Mouse (Mus musculus): ENCODE data around the gene Ebpl.
A peak's percentile ranks its signal among the peaks of the same experiment; 100 is the strongest.

Gene Ebpl

DNA sequence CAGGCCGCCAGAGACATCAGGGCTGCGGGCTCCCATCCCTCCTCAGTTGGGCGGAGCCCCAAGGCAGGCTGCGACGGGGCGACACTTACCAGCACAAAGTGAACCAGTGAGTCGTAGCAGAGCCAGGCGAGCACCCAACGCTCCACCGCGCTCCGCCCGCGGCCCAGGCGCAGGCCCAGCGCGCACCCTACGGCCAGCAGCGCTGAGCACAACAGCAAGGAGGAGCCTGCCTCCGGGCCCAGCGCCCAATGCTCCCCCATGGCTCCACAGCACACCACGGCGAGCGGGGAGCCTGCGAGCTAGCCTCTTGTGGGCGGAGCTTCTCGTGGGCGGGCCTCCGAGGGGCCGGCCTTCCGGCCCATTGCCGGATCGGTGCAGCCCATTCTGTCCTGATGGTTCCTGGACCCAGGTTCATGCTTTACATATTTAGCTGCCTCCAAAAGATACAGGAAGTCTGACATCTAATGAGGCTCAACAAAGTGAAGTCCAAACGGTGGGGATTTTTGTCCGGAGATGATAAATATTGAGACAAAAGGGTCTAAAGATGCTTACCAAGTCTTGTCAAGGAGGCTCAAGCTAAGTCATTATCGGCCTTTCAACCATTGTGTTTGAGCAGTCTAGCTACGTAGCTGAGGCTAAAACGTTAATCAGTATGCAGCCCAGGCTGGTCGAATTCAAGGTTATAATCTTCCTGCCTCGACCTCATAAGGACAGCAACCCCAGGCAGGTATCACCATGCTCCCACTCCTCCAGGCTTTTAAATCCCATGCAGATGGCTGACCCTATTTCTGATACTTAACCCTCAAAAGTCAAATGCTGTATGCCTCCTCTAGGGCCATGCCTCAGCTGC is at the start of gene Ebpl:
Gene Ebpl, minus strand, starts transcription at position 309 of the 850 bp plus-strand sequence.
- peak; percentile 90 to 93 for DNase-seq (ENCODE audit: low spot score in 2 of 2)

DNA sequence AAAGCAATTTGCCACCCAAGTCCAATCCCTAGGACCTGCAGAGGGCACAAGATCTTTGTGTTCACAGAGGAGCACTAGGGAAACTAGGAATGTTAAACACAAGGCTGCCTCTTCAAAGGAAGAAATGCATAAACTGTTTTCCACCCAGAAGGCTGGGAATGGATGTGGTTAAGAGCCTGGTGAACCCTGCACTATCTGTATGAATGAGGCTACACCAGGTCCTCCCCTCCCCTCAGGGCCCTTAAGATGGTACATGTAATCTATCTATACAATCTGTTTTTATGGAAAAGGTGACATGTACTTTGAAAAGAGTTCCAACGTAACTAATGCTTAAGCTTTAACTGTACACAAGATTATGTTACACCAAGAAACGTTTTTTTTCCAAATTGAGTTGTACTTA is 49.8 kb upstream of the Ebpl start:
- no peak for DNase-seq (ENCODE audit: low spot score in 2 of 2)

DNA sequence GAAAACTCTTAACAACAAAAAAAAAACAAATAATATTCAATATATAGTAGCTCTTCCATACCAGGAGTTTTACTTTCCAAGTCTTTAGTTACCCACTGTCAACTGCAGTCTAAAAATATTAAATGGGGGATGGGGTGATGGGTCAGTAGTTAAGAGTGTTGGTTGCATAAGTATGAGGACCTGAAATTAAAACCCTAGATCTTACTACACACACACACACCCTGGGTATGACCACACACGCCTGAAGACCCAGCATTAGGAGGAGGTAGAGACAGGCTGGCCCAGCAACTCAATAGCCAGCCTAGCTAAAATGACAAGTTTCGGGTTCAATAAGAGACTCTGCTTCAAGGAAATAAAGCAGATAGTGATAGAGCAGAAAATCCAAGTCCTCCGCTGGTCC is 46.8 kb upstream of the Ebpl start:
- no peak for DNase-seq (ENCODE audit: low spot score in 2 of 2)

DNA sequence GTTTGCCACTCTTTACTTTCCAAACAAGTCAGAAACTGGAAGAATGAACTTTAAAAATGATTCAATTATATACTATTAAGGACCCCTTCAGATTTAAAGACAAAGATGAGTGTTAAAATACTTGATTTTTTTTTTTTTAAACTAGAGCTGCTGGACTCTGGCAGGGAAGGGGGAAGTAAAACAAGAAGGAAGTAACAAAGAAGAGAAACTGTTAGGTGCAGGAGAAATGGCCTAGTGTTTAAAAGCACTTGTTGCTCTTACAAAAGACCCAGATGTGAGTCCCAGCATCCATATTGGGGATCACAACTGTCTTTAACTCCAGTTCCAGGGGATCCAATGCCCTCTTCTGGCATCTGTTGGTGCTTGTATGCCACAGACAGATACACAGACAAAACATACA is 45.5 kb upstream of the Ebpl start:
- DNase-seq (ENCODE audit: low spot score in 2 of 2): no peak

DNA sequence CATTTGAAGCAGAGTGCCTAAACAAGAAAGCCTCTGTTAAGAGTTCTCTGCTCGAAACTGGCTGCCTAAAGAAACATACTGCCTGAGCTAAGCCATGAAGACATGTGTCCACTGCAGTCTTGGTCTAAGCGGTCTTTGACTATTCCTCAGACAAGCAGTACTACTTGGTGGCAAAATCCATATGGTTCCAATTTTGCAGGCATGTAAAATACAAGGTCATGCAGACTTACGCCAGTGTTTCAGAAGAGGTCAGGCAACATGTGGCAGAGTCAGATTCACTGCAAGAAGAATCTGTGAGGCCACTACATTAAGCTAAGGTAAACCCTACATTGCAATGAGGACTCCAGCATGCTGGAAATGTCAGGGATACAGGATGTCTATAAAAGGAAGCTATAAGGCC is 44.7 kb upstream of the Ebpl start:
- no peak for DNase-seq (ENCODE audit: low spot score in 2 of 2)

DNA sequence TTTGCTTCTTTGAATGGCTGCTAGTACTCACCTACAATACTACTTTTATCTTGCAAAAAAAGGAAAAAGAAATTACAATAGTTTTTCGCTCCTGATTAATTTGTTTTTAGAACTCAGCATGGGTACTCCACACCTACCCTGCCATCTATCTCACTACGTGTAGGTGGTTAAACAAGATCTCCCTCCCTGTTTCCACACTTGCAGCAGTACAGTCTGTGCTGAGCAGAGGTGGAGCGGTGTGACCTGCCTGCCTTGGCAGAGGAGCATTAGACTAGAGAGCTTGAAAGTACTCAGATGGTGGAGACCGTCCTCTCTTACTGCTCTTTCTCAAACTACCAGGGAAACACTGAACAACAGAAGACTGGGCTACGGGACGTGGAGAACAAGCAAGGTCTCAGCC is 34.5 kb upstream of the Ebpl start:
- no peak for DNase-seq (ENCODE audit: low spot score in 2 of 2)

DNA sequence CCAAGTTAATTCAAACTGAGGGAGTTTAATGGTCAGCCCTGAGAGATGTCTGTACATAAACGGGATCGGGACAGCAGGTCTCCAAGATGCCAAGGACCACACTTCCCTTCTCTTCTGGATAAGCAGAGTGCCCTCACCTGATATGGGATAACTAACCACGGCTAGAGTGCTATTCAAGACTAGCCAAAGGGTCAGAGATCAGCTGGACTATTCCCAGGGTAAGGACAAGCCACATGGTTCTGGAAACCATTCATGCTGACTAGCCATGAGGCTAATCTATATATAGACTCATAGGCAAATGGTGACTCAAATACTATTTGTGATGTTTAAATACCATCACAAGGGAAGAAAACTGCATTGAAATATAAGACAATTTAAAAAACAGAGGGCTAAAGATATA is 30.3 kb upstream of the Ebpl start:
- no peak for DNase-seq (ENCODE audit: low spot score in 2 of 2)

DNA sequence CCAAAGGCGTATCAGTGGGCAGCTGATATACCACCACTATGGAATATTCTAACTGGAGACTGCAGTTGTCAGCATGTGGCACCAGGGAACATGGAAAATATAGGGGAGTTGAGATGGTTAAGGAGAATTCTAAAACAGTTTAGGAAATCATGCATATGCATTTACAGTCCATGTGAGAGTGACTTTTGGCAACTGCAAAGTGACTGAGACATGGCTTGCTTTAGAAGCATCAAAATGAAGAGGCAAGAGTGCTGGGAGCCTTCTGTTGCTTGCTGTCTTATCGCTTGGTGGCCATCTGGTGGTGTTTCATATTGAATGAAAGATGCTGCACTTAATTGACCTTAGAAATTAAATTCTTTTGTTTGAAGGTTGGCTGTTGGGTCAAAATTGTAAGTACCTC is 7.1 kb upstream of the Ebpl start:
- DNase-seq (ENCODE audit: low spot score in 2 of 2): peak in 1 of 2 experiments; percentile 53

DNA sequence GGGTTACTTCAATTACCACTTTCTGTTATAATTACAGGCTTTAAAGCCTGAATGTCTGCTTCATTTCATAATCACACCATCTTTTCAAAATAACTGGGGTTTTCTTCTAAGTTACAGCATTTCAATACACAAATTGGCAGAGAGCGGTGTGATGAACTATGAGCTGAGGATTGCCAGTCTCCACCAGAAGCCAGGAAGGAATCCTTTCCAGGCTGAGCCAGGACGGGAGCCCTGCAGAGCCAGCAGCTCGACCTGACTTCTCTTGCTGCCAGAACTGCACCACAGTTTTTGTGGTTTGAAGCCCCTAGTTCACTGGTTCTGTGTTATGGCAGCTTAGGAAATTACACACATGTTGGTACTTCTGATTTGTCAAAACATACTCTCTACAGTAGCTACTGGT is 4.4 kb upstream of the Ebpl start:
- no peak for DNase-seq (ENCODE audit: low spot score in 2 of 2)

DNA sequence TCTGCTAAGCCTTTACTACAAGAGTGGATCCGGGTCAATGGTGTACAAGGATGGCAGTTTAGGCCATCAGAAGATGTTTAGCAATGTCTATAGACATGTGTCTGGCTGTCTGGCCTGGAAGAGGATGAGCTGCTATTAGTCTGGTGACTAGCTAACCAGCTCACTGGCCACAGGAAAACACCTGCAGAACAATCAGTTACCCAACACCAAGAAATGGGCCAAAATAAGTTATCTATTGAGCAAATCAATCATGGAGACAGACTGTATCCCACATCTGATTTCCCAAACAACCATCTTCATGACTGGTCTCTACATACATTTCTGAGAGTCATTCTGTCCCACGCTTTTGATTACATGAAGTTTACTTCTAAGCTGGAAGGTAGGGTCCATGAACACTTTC is 3.5 kb upstream of the Ebpl start:
- no peak for DNase-seq (ENCODE audit: low spot score in 2 of 2)

DNA sequence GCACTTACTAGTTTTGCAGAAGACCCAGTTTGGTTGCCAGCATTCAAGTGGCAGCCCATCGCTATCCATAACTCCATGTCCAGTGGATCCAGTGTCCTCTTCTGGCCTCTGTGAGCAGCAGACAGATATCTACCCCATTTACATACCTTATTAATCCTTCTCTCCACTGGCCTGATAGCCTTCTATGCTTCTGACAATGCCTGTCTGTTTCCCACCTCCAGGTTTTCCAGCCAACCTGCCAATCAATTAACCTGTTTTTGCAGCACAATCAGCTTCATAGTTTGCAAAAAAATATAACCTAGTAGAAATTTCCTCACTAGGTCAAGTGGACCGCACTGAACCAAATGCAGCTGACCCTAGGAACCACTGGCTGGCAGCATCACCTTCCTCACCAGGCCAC is 2.0 kb upstream of the Ebpl start:
- DNase-seq (ENCODE audit: low spot score in 2 of 2): no peak

DNA sequence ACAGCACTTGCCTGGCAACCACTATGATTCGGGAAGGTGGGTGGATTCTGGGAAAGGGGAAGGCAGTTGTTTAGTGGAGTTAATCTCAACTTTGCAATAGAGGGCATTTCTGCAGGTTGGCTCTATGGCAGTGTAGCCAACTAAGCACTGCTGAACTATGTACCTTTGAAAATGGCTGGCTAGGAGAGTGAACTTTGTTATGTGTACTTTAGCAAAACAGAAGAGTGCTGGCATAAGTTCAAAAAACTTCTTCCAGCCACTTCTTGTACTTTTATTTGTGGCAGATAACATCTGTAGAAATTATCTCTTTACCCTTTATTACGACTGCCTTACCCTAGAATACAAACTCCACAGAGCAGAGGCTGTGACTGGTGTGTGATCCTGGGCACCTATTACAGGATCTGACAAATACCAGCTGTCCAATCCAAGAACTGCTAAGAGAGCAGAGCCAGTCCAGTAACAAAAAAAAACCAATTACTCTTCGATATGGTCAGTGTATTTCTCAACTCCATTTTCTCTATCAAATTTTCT is 807 bp upstream of the Ebpl start:
- no peak for DNase-seq (ENCODE audit: low spot score in 2 of 2)

DNA sequence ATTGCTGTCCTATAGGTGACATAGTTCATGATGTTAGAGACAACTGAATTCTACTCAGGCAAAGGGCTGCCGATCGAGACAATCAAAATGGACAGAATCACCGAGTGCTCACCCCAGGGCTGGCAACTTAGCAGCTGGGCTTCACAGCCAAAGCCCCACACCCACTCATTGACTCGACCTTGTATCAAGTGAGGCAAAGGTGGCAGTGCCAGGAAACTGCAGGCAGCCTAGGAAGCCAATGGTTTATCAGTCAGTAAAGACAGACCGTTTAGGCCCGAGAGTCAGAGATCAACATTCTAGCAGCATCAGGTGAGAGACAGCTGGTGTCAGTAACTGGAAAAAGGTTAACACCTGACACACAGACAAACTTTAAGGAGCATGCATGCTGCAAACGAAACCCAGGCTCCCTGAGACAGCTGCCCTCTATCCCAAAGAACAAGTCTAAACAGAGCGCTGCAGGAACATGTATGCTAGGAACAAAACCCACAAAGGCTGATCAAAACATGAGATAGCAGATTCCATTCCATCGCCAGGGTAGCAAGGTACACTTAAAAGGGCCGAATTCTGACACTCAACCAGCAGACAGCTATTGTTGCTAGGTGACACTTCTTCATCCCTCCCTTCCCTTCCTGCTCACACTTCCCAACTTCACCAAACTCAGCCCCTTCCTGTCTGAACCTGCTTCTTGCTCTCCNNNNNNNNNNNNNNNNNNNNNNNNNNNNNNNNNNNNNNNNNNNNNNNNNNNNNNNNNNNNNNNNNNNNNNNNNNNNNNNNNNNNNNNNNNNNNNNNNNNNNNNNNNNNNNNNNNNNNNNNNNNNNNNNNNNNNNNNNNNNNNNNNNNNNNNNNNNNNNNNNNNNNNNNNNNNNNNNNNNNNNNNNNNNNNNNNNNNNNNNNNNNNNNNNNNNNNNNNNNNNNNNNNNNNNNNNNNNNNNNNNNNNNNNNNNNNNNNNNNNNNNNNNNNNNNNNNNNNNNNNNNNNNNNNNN is 5.7 kb downstream of the Ebpl start:
- DNase-seq (ENCODE audit: low spot score in 2 of 2): no peak

DNA sequence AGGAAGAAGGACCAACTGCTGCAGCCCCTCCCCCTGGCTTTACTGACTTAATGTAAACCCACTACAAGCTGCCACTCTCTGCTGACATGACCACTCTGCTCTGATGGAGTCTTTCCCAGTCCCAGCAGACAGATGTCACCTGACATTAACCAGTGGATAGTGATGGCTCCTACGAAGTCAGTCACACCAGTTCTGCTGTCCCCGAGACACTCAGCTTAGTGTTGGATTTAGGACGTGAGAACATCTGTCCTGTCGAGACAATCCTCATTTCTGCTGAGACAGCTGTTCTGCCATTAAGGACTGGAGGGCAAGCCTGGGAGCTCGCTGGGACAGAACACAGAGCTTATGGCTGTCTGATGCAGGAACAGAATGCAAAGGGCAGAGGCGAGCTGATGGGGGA is 9.4 kb downstream of the Ebpl start:
- no peak for DNase-seq (ENCODE audit: low spot score in 2 of 2)

DNA sequence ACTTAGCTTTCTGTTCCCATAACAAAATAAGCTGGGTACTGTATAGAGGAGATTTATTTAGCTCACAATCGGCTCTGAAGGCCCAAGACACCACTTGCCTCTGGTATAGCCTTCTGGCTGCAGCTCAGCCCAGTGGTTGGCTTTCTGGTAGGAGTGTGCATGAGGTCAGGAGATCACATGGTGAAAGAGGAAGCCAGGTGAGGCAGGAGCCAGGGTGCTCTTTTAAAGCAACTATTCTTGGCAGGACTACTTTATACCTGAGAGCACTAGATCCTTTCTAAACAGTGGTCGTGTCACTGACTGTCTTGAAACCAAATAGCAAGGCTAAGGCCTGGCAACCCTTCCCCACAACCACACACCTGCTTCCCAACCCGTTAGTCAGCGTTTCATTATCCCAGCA is 10.4 kb downstream of the Ebpl start:
- DNase-seq (ENCODE audit: low spot score in 2 of 2): no peak

DNA sequence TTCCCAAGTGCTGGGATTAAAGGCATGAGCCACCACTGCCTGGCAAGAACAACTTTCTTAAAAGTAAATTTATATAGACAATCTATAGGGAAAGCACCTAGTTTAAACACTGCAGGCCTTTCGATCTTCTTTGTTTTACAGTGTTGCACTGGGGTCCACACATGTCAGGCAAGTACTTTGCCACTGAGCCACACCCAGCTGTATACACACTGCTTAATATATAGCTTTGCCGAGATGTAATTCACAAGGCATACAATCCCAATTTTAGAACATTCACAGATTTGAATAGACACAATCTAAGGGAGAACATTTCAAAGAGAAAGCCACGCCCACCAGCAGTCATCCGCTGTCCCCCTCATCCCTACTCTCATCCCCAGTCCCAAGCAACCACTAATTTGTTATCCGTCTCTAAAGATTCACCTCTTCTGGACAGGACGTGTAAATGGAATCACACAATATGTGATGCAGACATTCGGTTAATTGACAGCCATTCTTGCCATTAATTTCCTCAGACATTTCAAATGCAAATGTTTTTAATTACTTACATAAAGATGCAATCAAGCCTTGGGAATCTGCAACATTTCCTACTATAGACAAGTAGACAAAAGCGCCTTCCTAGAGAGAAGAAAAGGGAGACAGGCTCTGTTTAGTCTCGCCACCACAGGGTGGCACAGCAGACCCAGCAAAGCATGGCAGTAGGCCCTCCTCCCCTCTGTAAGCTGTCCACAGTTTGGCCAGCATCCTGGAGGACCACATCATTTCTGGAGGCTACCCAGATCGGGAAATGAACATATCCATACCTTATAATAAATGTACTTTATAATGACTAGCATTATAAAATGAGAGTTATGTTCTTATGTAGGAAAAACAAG is 13.2 kb downstream of the Ebpl start:
- peak; percentile 35 to 40 for DNase-seq (ENCODE audit: low spot score in 2 of 2)

DNA sequence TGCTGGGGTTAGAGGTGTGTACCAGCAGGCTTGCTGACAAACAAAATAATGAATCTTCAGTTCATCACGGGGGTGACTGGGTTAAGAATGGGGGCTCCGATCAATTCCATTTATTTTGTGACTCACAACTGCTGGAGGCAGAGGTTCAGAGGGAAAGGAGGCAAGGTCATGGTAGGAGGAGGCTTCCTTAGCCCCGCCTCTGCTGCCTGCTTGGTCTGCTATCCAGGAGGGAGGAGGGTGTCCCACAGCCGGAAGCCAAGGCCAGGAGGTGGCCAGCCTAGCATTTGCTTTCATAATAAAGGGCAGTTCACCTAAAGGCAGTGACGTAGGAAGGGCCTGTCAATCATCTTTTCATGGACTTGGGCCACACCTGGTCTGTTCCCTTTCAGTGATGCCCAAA is 15.6 kb downstream of the Ebpl start:
- DNase-seq (ENCODE audit: low spot score in 2 of 2): no peak

DNA sequence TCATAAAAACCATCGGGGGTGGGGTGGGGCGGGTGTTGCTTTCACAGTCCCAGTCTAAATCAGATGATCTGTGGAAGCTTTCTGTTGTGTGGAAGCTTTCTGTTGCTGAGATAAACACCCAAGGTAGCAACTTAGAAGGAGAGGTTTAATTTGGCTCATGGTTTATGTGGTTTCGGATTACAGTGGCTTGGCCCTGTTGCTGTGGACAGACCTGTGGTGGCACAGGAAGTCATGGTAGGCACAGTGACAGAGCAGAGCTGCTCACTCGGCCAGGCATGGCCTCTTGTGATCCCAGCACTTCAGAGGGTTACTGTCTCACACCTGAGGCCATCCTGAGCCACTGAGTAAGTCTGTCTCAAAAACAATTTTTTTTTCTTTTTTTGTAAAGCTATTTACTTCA is 20.9 kb downstream of the Ebpl start:
- no peak for DNase-seq (ENCODE audit: low spot score in 2 of 2)

DNA sequence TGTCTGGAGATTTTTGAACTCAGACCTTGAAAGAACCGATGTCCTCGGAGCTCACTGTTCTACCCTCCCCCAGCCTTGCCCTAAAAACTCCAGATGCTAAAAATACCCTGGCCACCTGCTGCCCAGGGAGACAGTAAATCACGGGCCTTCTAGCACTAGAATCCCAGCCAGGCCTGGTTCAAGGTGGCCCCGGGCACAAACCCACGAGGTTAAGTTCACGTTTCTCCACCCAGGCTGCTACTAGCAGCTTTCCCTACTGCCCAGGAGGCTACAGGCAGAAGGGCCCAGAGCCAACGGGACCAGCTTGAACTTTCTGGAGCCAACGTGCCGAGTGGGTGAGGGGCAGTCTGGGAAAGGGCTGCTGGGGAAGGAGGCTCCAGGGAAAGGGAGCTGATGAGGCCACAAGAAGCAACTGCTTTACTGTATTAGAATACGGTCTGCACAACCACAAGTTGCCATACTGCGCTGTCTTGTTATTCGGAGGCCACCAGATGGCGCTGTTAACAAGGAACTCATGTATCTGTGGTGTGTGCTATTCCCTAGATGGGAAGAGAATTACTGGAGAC is 29.2 kb downstream of the Ebpl start:
- peak; percentile 67 to 75 for DNase-seq (ENCODE audit: low spot score in 2 of 2)

DNA sequence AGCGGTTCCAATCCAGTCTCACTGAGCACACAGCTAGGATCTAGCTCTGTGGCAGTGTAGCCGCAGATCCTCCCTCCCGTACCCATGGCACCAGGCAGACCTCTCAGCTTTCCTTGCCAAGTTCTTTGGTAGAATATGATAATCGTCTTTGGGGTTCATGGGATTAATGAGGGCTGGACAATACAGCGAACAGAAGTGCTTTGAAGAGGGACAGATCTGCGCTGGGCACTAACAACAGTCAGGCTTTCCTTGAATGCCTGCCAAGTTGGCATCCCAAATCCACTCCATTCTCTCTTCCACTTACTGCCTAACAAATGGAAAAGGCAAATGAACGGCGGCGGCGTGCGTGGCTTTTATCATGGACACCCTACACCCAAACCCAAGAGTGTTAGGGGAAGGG is 29.6 kb downstream of the Ebpl start:
- peak in 1 of 2 experiments; percentile 64 for DNase-seq (ENCODE audit: low spot score in 2 of 2)

Data from frontal cortex, postnatal 36 days (tissue).